Mouse (Mus musculus) ovary, postnatal 14 days (tissue): ENCODE results near the gene Ttc16.

ENCODE experiments used
- DNase-seq: peaks from one replicate; pipeline ENCODE4 v3.0.0; 2022; ENCODE audit warnings: low spot score

The Ttc16 gene

GRCm38 (mm10) chr2:32744272-32744982, 31.0 kb downstream of the Ttc16 start:
- no peak for DNase-seq

GRCm38 (mm10) chr2:32742173-32742531, 33.3 kb downstream of the Ttc16 start:
- no peak for DNase-seq

GRCm38 (mm10) chr2:32741273-32742172, 33.9 kb downstream of the Ttc16 start:
- no peak for DNase-seq

GRCm38 (mm10) chr2:32740916-32741272, 34.5 kb downstream of the Ttc16 start, which contains the start of gene 6330409D20Rik:
Gene 6330409D20Rik, minus strand, starts transcription at chr2:32741016.
- DNase-seq: no peak

GRCm38 (mm10) chr2:32739311-32739710, 36.1 kb downstream of the Ttc16 start:
- DNase-seq: no peak

GRCm38 (mm10) chr2:32737008-32737407, 38.4 kb downstream of the Ttc16 start:
- no peak for DNase-seq

- no peak for DNase-seq
Measured at GRCm38 (mm10) chr2:32736306-32736829, 39.1 kb downstream of the Ttc16 start.

GRCm38 (mm10) chr2:32734933-32735332, 40.5 kb downstream of the Ttc16 start:
- no peak for DNase-seq

GRCm38 (mm10) chr2:32734480-32734879, 41.0 kb downstream of the Ttc16 start:
- DNase-seq: no peak

GRCm38 (mm10) chr2:32732695-32733094, 42.7 kb downstream of the Ttc16 start:
- DNase-seq: no peak

- no peak for DNase-seq
Measured at GRCm38 (mm10) chr2:32731911-32732310, 43.5 kb downstream of the Ttc16 start.

GRCm38 (mm10) chr2:32730854-32731253, 44.6 kb downstream of the Ttc16 start:
- no peak for DNase-seq

GRCm38 (mm10) chr2:32729547-32729946, 45.9 kb downstream of the Ttc16 start:
- no peak for DNase-seq

- DNase-seq: no peak
Measured at GRCm38 (mm10) chr2:32728463-32728862, 47.0 kb downstream of the Ttc16 start.

- DNase-seq: peak; percentile 79
Measured at GRCm38 (mm10) chr2:32727435-32727834, 48.0 kb downstream of the Ttc16 start.

- DNase-seq: no peak
Measured at GRCm38 (mm10) chr2:32724832-32725790, 50.3 kb downstream of the Ttc16 start.

- no peak for DNase-seq
Measured at GRCm38 (mm10) chr2:32724149-32724548, 51.3 kb downstream of the Ttc16 start.

- DNase-seq: no peak
Measured at GRCm38 (mm10) chr2:32722581-32722980, 52.9 kb downstream of the Ttc16 start.

- DNase-seq: no peak
Measured at GRCm38 (mm10) chr2:32722046-32722445, 53.4 kb downstream of the Ttc16 start.

GRCm38 (mm10) chr2:32720681-32721229, 54.7 kb downstream of the Ttc16 start, which contains the start of gene Sh2d3c:
Gene Sh2d3c, plus strand, starts transcription at chr2:32721055.
- no peak for DNase-seq

GRCm38 (mm10) chr2:32720053-32720452, 55.4 kb downstream of the Ttc16 start:
- no peak for DNase-seq
